Mouse (Mus musculus) layer of hippocampus, adult 11-12 months (tissue): ENCODE measurements at regions not wholly inside any gene's neighbourhood (a gene's known extent, or its start where the extent isn't known, plus 50 kb on each side); places are given as distances from the start of the nearest gene placed in this dataset.

ENCODE experiments used
- DNase-seq: peaks from one replicate; pipeline ENCODE4 v3.0.0; 2022; ENCODE audit warnings: low spot score

DNA sequence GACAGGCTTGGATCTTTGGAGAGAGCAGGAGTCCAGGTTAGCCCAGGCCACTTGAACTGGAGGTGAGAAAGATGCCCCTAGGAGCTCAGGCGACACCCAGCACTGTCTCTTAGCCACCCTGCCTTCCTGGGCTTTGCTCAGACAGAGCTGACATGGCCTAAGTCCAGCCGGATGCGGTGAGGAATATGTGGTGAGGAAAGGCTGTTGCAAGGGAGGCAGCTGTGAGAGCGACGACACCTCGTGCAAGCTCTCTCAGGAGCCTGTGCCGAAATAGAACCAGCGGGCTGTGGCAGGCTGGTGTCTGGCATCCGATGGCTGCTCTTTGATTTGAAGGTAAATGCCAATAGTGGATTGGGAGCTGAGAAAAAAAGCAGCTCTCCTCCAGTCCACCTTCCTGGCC is 191.4 kb upstream of the Sdk2 start:
- DNase-seq: no peak

DNA sequence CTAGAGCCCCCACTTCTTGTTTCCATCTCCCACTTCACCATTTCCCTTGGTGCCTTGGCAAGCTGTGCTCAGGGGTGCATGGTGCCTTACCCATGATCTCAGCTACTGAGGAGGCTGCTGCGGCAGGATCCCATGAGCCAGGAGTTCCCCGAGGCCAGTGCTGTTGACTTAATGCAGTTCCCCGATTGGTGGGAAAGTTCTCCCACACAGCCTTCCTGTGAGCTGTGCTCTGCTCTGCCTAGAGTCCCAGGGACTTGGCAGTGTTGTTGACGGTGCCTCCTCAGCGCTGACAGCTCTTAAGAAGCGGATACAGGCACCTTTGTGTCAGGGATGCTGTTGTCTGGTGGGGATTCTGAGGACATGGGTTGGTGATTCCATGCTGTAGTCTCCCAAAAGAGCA is 190.9 kb upstream of the Sdk2 start:
- no peak for DNase-seq

GRCm38 (mm10) chr11:114257061-114257460 is 190.2 kb upstream of the Sdk2 start:
- DNase-seq: no peak

DNA sequence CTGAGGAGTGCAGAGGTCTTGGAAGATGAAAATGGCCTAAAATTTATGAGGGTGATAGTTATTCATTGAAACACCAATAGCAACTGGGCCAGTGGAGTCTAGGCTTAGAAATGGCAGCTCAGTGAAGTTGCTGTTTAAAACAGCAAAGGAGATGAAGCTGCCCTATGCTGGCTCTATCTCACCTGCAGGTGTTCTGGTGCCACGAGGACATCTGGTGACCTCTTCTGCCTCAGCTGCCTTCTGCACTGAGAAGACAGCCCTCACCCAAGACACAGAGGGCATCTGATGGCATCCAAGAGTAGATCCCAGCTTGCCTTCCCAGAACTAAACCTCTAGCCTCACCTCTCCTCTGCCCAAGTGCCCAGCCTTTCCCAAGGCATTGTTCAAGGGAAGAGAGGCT is 187.5 kb upstream of the Sdk2 start:
- no peak for DNase-seq

DNA sequence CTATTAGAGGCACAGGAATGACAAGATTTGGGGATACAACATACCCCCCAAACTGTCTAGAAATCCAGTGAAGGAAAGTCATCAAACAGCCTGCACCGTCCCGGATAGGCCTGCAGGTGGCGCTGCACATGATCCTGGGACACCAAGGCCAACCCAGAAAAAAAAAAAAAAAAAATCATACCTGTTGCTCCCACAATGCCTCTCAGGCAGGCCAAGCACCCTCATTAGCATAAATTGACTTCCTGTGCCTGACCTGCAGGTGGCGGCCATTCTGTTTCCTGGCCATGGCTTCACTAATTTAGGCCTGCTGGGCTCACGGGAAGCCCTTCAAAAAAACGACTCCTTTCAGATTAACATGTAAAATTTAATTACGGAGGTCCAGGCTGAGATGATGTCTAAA is 184.8 kb upstream of the Sdk2 start:
- no peak for DNase-seq

GRCm38 (mm10) chr11:114249215-114249614 is 182.4 kb upstream of the Sdk2 start:
- DNase-seq: no peak

- no peak for DNase-seq
These were observed 181.5 kb upstream of the Sdk2 start for GRCm38 (mm10) chr11:114248261-114248898.

GRCm38 (mm10) chr11:114239311-114239803 is 172.5 kb upstream of the Sdk2 start:
- no peak for DNase-seq

DNA sequence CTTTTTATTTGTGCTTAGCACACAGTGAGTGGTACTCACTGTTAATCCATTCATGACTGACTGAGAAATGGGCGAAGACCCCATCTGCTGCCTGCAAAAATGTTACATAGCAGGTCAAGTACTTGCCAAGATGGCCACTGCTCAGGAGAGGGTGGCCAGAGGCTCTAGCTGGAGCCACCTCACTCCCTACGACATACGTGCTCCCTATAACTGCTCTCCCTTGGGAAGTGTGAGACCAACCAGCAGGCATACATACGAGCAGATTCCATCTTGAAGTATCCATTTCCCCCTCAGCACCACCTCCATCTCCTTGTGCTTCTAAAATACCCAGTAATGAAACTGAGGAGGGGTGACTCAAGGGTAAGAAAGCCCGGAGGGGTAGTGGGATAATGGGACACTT is 172.0 kb upstream of the Sdk2 start:
- no peak for DNase-seq

GRCm38 (mm10) chr11:114238316-114238715 is 171.5 kb upstream of the Sdk2 start:
- DNase-seq: no peak

DNA sequence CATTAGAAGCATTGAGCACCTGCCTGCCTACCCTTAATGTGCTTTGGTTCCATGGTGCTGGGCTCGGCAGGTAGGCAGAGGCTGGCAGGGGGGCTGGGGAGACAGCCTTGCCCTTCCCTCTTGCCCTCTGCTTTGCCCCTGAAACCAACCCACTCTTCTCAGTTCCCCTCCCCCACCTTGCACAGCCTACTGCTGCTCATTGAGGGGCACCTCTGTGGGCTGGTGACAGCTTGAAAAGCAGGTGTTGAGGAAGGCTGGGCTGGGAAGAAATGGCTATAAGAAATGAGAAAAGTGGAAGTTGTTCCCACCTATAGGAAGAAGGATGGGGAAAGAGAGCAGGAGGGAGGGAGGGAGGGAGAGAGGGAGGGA is 167.7 kb upstream of the Sdk2 start:
- no peak for DNase-seq

DNA sequence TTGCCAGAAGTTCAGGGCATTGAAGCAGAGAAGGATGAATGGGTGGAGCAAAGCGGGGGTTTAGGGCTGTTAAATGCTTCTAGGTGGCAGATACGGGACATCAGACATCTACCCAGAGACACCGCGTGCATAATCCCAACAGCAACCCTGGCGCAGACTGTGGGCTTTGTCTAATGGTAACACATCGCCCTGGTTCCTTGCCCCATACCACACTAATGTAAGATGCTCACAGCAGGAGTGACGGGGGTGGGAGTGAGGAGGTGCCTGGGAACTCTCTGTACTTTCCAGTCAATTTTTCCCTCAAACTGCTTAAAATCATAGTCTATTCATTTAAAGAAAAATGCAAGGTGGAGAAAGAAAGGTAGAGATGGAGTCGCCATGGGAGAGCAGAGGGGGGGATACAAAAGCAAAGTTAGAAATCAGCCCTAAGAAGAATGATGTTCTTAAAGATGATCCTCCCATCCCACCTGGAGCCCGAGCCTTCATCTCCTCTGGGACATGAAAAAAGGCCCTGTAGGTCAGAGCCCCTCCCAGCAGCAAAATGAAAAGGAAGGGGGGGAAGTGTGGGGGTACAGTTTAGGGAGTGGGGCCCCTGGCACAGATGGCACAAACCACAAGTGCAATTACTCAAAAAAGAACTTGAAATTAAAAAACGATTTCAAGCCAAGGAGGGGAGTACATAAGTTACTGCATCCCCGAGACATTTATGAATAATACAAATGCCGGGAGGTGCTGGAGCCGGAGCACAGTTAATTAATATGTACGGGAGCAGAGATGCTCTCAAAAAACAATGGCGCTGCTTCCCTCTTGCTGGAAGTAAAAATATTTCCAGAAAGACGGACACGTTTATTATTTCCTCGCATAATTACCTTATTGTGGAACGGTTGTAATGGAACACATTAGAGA is 167.0 kb upstream of the Sdk2 start:
- no peak for DNase-seq

DNA sequence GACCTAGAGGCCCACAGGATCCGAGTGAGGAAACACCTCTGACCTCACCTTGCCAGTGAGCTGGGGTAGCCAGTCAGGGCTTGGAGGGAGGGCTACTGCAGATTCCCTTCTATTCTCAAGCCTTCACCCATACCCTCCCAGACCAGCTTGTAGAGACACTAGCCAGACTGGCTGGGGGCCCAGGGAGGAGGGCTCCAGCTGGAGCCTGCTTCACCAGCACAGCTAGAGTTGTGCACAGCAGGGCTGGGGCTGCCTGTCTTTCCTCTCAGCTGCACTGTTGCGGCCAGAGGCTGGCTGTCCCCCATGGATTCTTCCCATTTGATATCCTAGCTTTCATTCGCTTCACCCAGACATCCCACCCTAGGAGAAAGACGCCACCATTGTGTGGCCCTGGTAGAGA is 165.0 kb upstream of the Sdk2 start:
- DNase-seq: no peak

- no peak for DNase-seq
These were observed 162.9 kb upstream of the Sdk2 start for GRCm38 (mm10) chr11:114229763-114230162.

GRCm38 (mm10) chr11:114229196-114229595 is 162.3 kb upstream of the Sdk2 start:
- no peak for DNase-seq

- no peak for DNase-seq
These were observed 159.7 kb upstream of the Sdk2 start for GRCm38 (mm10) chr11:114226553-114226952.

GRCm38 (mm10) chr11:114224706-114225105 is 157.9 kb upstream of the Sdk2 start:
- no peak for DNase-seq

- no peak for DNase-seq
These were observed 156.2 kb upstream of the Sdk2 start for GRCm38 (mm10) chr11:114223061-114223460.

- DNase-seq: no peak
These were observed 153.6 kb upstream of the Sdk2 start for GRCm38 (mm10) chr11:114220466-114220865.

- no peak for DNase-seq
These were observed 152.1 kb upstream of the Sdk2 start for GRCm38 (mm10) chr11:114218732-114219506.

GRCm38 (mm10) chr11:114217245-114217757 is 150.5 kb upstream of the Sdk2 start:
- no peak for DNase-seq

- DNase-seq: no peak
These were observed 149.6 kb upstream of the Sdk2 start for GRCm38 (mm10) chr11:114216493-114216892.
